Mouse (Mus musculus): ENCODE data around the gene Aven. TPM values are rescaled to one million over a fixed set of nuclear protein-coding genes. Genes with fewer than 3 reads are reported as not detected.
"Not testable (repeated sequence)": the region's sequence is repeated elsewhere in the genome, so short reads cannot be mapped to it uniquely, and the experiment has no call there.

Gene Aven
- 8.0 and 8.1 TPM in 2 replicates for polyA plus RNA-seq (2015; fragmentation: Nextera tagmentation; extraction: Ambion mirVana)

- Histone ChIP-seq H3K4me2 (peak within 1 kb of the TSS; percentile 68), H3K27me3 (replicated peaks) (no peaks in the 10 kb centered on the region), H3K36me3 (no peaks in the 10 kb centered on the region), H3K27ac (peak within 1 kb of the TSS; percentile 99), H3K9ac (peak within 1 kb of the TSS; percentile 91), H3K4me3 (replicated peaks) (peak within 1 kb of the TSS; percentile 79), H3K9me3 (no peaks in the 10 kb centered on the region), H3K4me1 (no peaks in the 10 kb centered on the region)
- WGBS: under 1% methylated on average over 69 of the region's 87 CpGs
- peak; percentile 94 for ATAC-seq (ENCODE audit: insufficient read depth, low FRiP score, low read depth)
Observed at GRCm38 (mm10) chr2:112492856-112493538, at the start of gene Aven. Aven (plus strand) TSS chr2:112492964.

DNA sequence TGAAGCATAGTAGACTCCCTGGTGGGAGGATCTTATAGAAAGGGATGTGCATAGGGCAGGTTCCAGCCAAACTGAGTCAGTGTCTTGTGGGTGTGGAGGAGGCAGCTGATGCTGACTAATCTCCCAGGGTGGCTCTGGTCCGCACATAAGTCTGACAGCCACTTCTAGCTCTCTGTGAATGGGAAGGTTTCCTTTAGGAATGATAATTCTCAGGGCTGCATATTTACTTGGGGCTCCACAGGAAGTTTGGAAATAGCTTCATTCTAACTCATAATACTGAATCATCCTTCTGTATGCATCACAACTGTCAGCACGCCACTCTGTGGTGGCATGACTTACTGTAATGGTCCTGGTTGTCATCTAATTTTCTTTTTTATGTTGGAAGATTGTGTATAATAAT lies 49.3 kb upstream of the Aven start:
- ATAC-seq (ENCODE audit: insufficient read depth, low FRiP score, low read depth): no peak
- no peaks in the 10 kb centered on the region for H3K27me3 ChIP-seq (replicated peaks)
- no peak overlapping the region for H3K4me2 ChIP-seq
- no peak overlapping the region for H3K4me3 ChIP-seq (replicated peaks)
- no peaks in the 10 kb centered on the region for H3K36me3 ChIP-seq
- H3K9me3 ChIP-seq: no peaks in the 10 kb centered on the region
- no peak overlapping the region for H3K27ac ChIP-seq
- H3K9ac ChIP-seq: no peak overlapping the region
- WGBS: 53% methylated on average over 2 of the region's 2 CpGs
- H3K4me1 ChIP-seq: no peaks in the 10 kb centered on the region

- H3K27ac ChIP-seq: no peak overlapping the region
- ATAC-seq (ENCODE audit: insufficient read depth, low FRiP score, low read depth): no peak
- H3K4me1 ChIP-seq: no peaks in the 10 kb centered on the region
- H3K9me3 ChIP-seq: no peaks in the 10 kb centered on the region
- H3K4me3 ChIP-seq (replicated peaks): no peak overlapping the region
- H3K36me3 ChIP-seq: no peaks in the 10 kb centered on the region
- no peak overlapping the region for H3K9ac ChIP-seq
- no peaks in the 10 kb centered on the region for H3K27me3 ChIP-seq (replicated peaks)
- H3K4me2 ChIP-seq: no peak overlapping the region
Observed at GRCm38 (mm10) chr2:112445511-112445910, 47.3 kb upstream of the Aven start.

- not testable (repeated sequence) for ATAC-seq (ENCODE audit: insufficient read depth, low FRiP score, low read depth); H3K27me3 ChIP-seq (replicated peaks); H3K4me1 ChIP-seq; H3K27ac ChIP-seq; H3K36me3 ChIP-seq; H3K9ac ChIP-seq; H3K9me3 ChIP-seq; H3K4me3 ChIP-seq (replicated peaks); H3K4me2 ChIP-seq
- WGBS: 77% methylated on average over 4 of the region's 4 CpGs
Observed at GRCm38 (mm10) chr2:112448046-112448445, 44.7 kb upstream of the Aven start.

DNA sequence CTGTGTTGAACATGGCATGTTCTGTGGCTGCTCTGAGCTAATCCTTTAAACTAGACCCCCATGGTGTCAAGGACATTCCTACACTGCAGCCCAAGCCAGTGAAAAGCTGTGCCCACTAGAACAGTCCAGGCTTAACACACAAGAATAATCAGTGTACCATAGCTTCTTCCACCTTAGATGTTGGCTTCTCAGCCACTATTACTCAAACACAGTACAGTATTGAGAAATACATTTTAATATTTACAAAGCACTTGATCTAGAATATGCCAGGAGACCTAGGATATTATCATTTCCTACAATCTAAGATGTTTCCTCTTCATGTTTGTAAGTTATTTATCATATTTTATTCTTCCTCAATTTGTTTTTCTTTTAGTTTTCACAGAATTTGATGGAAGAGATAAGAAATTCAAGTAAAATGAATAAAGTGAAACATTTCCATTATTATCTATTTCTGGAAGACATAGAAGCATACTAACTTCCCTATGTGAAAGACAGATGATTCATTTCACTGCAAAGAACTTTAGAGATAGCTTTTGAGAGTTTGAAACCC lies 44.2 kb upstream of the Aven start:
- no peaks in the 10 kb centered on the region for H3K27me3 ChIP-seq (replicated peaks)
- H3K9ac ChIP-seq: no peak overlapping the region
- H3K36me3 ChIP-seq: no peaks in the 10 kb centered on the region
- no peaks in the 10 kb centered on the region for H3K4me1 ChIP-seq
- no peak overlapping the region for H3K4me3 ChIP-seq (replicated peaks)
- H3K9me3 ChIP-seq: no peaks in the 10 kb centered on the region
- no peak overlapping the region for H3K4me2 ChIP-seq
- no peak for ATAC-seq (ENCODE audit: insufficient read depth, low FRiP score, low read depth)
- no peak overlapping the region for H3K27ac ChIP-seq

- no peaks in the 10 kb centered on the region for H3K36me3 ChIP-seq
- no peak overlapping the region for H3K4me2 ChIP-seq
- H3K4me1 ChIP-seq: no peaks in the 10 kb centered on the region
- no peak overlapping the region for H3K9ac ChIP-seq
- H3K4me3 ChIP-seq (replicated peaks): no peak overlapping the region
- ATAC-seq (ENCODE audit: insufficient read depth, low FRiP score, low read depth): no peak
- no peak overlapping the region for H3K27ac ChIP-seq
- H3K9me3 ChIP-seq: no peaks in the 10 kb centered on the region
- WGBS: 31% methylated on average over 4 of the region's 4 CpGs
- H3K27me3 ChIP-seq (replicated peaks): no peaks in the 10 kb centered on the region
Observed at GRCm38 (mm10) chr2:112449597-112450296, 43.0 kb upstream of the Aven start.

DNA sequence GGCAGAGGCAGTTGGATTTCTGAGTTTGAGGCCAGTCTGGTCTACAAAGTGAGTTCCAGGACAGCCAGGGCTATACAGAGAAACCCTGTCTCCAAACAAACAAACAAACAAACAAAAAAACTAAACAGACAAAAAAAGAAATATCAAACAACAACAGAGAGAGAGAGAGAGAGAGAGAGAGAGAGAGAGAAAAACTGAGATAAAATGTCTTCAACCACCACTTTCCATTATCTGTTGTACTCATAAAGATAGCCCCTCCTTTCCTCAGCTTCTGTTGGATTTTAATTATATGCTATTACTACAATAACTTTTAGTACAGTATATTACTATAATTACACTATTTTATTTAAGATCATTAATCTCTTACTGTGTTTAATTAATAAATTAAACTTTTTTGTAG lies 40.3 kb upstream of the Aven start:
- not testable (repeated sequence) for H3K4me1 ChIP-seq; H3K9me3 ChIP-seq; H3K4me2 ChIP-seq; H3K4me3 ChIP-seq (replicated peaks); H3K36me3 ChIP-seq; ATAC-seq (ENCODE audit: insufficient read depth, low FRiP score, low read depth); H3K9ac ChIP-seq; H3K27ac ChIP-seq; H3K27me3 ChIP-seq (replicated peaks)

DNA sequence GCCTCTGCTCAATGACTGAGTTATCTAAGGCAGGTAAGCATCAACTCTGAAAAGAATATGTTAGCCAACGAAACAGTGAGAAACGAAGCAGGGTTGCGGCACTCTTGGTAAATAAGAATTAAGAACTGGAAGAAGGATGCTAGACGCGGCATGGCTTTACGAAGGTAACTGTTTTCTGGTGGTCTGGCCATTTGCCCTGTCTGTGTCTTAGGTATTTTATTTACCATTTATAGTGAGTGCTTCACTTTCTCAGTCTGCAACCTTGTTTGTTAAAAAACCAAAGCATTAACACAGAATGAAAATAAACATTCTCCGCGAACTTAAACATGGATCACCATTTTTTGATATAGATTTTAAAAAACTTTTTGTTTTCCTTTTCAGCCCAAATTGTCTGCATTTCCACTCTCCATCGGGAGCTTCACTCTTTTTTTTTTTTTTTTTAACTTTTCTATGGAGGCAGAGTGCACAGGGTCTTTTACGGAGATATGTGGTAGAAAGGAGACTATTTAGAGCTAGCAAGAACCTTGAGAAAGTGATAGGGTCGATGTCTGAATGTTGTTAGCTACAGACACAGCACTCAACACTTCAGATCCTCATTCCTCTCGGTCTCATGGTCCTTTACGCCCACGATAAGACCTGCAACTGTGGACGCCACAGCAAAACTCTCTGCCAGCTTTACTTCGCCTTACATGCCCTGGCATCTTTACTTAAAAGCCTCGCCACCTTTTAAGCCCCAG lies 38.5 kb upstream of the Aven start:
- H3K9ac ChIP-seq: peak overlapping the region; percentile 14; the same call in 1 of the 2 replicates

DNA sequence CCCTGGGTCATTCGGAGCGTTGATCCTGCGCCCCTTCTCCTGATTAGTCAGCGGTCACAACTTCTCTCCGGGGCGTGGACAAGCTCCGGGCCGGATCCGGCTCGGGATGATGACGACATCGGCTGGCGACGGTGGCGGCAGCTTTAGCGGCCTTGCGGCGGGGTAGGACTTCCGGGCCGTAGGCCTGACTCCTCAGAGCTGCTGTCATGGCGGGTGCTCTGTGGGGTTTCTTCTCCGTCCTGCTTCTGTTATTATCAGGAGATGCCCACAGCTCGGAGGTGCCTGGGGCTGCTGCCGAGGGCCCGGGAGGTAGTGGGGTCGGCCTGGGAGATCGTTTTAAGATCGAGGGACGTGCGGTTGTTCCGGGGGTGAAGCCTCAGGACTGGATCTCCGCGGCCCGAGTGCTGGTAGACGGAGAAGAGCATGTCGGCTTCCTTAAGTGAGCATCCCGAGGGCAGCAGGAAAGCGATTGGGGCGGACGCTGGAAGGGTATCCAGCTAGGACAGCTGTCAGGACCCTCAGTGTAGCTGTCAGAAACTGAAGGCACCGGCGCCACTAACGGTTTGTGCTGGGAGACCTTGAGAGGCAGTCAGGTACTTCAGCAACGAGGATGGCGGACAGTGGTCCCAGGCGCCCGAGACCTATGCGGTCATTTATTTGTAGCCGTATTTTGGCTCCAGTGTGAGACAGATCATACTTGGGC lies 37.8 kb upstream of the Aven start, which contains the start of gene Emc7:
Gene Emc7 (plus strand): TSS at position 136 of the 703 bp plus-strand sequence.
- no peaks in the 10 kb centered on the region for H3K27me3 ChIP-seq (replicated peaks)
- H3K9ac ChIP-seq: peak within 1 kb of the TSS; percentile 87
- H3K4me2 ChIP-seq: peak within 1 kb of the TSS; percentile 74
- H3K27ac ChIP-seq: peak within 1 kb of the TSS; percentile 58; the same call in 1 of the 2 replicates
- H3K4me3 ChIP-seq (replicated peaks): peak within 1 kb of the TSS; percentile 90
- H3K9me3 ChIP-seq: no peaks in the 10 kb centered on the region
- H3K36me3 ChIP-seq: no peaks in the 10 kb centered on the region
- under 1% methylated on average over 49 of the region's 49 CpGs for whole genome bisulfite sequencing
- peak; percentile 99 for ATAC-seq (ENCODE audit: insufficient read depth, low FRiP score, low read depth)
- H3K4me1 ChIP-seq: no peaks in the 10 kb centered on the region

More for the DNA sequence above, 38.5 kb upstream of the Aven start:
- Histone ChIP-seq H3K9me3 (no peaks in the 10 kb centered on the region), H3K4me2 (peak overlapping the region; percentile 66), H3K27ac (peak overlapping the region; percentile 23; the same call in 1 of the 2 replicates), H3K27me3 (replicated peaks) (no peaks in the 10 kb centered on the region), H3K4me3 (replicated peaks) (peak overlapping the region; percentile 90), H3K4me1 (no peaks in the 10 kb centered on the region), H3K36me3 (no peaks in the 10 kb centered on the region)
- 26% methylated on average over 17 of the region's 17 CpGs for WGBS
- peak; percentile 54 for ATAC-seq (ENCODE audit: insufficient read depth, low FRiP score, low read depth)

DNA sequence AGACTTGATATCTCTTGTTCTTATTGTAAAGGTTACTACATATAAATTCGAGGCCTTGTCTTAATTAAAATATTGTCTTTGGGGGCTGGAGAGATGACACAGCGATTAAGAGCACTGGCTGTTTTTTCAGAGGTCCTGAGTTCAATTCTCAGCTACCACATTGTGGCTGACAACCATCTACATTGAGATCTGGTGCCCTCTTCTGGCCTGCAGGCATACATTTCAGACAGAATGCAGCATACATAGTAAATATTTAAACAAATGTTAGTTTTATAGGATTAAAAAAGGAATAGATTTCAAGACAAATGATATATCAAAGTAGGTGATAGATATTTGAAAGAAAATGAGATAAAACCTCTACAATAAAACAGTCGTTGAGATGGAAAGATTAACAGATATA lies 32.2 kb upstream of the Aven start:
- H3K4me3 ChIP-seq (replicated peaks): no peak overlapping the region
- H3K9ac ChIP-seq: no peak overlapping the region
- H3K27ac ChIP-seq: no peak overlapping the region
- H3K27me3 ChIP-seq (replicated peaks): no peaks in the 10 kb centered on the region
- no peaks in the 10 kb centered on the region for H3K4me1 ChIP-seq
- no peak for ATAC-seq (ENCODE audit: insufficient read depth, low FRiP score, low read depth)
- peaks cover 4% of the 10 kb centered on the region; the same call in 1 of the 2 replicates for H3K36me3 ChIP-seq
- no peaks in the 10 kb centered on the region for H3K9me3 ChIP-seq
- 90% methylated on average over 3 of the region's 3 CpGs for WGBS
- H3K4me2 ChIP-seq: no peak overlapping the region

DNA sequence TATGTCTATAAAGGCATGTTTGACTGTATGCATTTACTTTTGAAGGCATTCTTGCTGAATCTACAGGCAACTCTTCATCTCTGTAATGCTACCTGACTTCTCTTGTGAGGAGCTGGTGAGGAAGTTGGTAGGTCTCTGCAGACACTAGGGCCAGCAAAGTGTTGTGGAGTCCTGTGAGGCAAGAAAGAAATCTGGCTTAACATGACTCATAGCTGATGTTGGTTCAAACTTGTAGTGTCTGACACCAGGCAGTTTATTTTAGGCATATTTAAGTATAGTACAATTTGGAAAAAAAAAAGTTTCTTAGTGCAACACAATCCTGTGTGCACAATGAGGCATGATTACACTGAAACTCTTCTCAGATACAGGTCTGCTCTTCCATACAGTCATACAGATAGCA lies 23.2 kb upstream of the Aven start:
- Histone ChIP-seq H3K4me3 (replicated peaks) (no peak overlapping the region), H3K9ac (no peak overlapping the region), H3K27me3 (replicated peaks) (no peaks in the 10 kb centered on the region), H3K4me2 (no peak overlapping the region), H3K4me1 (no peaks in the 10 kb centered on the region), H3K36me3 (peaks cover 19% of the 10 kb centered on the region), H3K9me3 (no peaks in the 10 kb centered on the region), H3K27ac (no peak overlapping the region)
- ATAC-seq (ENCODE audit: insufficient read depth, low FRiP score, low read depth): no peak

All from stomach, embryonic 15.5 days (tissue).